Mouse (Mus musculus): ENCODE measurements around the gene Rpusd2. TPM values are rescaled to one million over a fixed set of nuclear protein-coding genes. Genes with fewer than 3 reads are reported as not detected.
A peak's percentile ranks its signal among the peaks of the same experiment; 100 is the strongest.

Rpusd2 gene
- polyA plus RNA-seq, 1 experiment from 2014 or later, result 8.3 TPM

DNA sequence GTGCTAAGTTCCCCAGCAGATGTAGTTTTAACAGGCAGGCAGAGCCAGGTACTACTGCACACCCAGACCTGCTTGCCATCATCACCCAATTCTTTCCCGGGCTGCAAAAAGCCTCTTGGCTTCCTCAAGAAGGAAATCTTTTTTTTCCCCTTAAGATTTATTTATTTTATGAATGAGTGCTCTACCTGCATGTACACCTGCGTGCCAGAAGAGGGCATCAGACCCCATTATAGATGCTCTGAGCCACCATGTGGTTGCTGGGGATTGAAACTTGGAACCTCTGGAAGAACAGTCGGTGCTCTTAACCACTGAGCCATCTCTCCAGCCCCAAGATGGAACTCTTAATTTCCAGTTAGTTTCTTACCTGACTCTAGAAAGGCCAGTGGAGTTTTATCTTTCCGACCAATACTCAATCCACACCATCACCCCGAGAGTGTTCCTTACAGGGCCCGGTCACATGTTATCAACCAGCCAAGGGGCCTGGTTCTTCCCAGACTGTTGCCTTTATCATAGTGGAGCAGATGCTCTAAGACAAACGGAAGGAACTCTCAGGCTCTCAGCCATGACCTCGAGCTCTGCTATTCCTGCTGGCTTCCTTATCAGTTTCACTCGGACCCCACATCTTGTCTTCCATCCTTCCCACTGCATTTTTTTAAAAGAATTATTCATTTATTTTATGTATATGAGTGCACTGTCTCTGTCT is 9.9 kb upstream of the Rpusd2 start:
- no peak for DNase-seq (ENCODE audit: low spot score)
- Histone ChIP-seq H3K4me1 (replicated peaks; ENCODE audit: control insufficient read depth, insufficient read depth, low read length) (peaks cover 2% of the 10 kb centered on the region; the same call in 1 of the 2 replicates), H3K36me3 (ENCODE audit: control insufficient read depth, insufficient read depth, low read length) (peaks cover 7% of the 10 kb centered on the region; the same call in 1 of the 2 replicates)

DNA sequence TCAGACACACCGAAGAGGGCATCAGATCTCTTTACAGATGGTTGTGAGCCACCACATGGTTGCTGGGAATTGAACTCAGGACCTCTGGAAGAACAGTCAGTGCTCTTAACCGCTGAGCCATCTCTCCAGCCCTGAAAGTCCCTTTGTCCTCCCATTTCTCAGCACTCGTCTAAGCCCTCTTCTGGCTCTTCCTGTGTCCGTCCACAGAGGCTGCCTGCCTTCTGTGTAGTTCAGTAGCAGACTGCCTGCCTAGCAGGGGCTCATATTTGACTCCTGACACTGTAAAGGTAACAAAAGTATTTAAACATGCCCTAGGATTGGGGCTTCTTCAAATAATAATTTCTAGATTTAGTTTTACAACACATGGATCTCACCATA is 9.4 kb upstream of the Rpusd2 start:
- no peak overlapping the region for H3K4me2 ChIP-seq (ENCODE audit: low read depth, low read length, severe bottlenecking)
- H3K36me3 ChIP-seq (ENCODE audit: control insufficient read depth, insufficient read depth, low read length), result peaks cover 7% of the 10 kb centered on the region; the same call in 1 of the 2 replicates
- H3K9me3 ChIP-seq (ENCODE audit: control insufficient read depth, low read length), result no peaks in the 10 kb centered on the region
- ATAC-seq (replicated peaks; ENCODE audit: low FRiP score) (no peak), DNase-seq (ENCODE audit: low spot score) (no peak)
- no peak overlapping the region for H3K4me3 ChIP-seq (ENCODE audit: low read depth, low read length)
- H3K9ac ChIP-seq (ENCODE audit: low read length), result no peak overlapping the region
- WGBS, result 71% methylated on average over 4 of the region's 4 CpGs
- peaks cover 2% of the 10 kb centered on the region; the same call in 1 of the 2 replicates for H3K4me1 ChIP-seq (replicated peaks; ENCODE audit: control insufficient read depth, insufficient read depth, low read length)
- no peak overlapping the region for H3K27ac ChIP-seq (ENCODE audit: low read depth, low read length)
- no peaks in the 10 kb centered on the region for H3K27me3 ChIP-seq (ENCODE audit: control insufficient read depth, insufficient read depth, low read length)

More for the DNA sequence above, 9.9 kb upstream of the Rpusd2 start:
- H3K9me3 ChIP-seq (ENCODE audit: control insufficient read depth, low read length), result no peaks in the 10 kb centered on the region
- H3K4me2 ChIP-seq (ENCODE audit: low read depth, low read length, severe bottlenecking), result no peak overlapping the region
- no peak overlapping the region for H3K4me3 ChIP-seq (ENCODE audit: low read depth, low read length)
- no peak for ATAC-seq (replicated peaks; ENCODE audit: low FRiP score)
- no peaks in the 10 kb centered on the region for H3K27me3 ChIP-seq (ENCODE audit: control insufficient read depth, insufficient read depth, low read length)
- H3K27ac ChIP-seq (ENCODE audit: low read depth, low read length), result no peak overlapping the region
- 76% methylated on average over 9 of the region's 9 CpGs for WGBS
- no peak overlapping the region for H3K9ac ChIP-seq (ENCODE audit: low read length)

DNA sequence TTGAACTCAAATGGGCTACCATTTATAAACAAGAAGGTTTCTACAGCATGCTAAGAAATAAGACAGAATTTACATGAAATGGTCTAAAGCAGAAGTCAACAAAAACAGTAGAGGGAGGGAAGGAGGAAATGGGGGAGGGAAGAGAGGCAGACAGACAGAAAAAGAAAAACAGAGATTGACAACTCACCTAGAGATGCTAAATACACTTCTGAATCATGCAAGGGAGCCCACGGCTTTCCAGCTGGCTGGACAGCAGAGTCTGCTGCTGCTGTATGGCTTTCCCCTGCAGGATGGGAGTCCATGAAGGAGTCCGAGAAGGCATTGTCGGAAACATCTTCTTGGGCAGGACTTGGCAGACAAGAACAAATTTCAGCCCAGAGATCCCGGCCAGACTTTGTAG is 7.6 kb upstream of the Rpusd2 start:
- 97% methylated on average over 4 of the region's 4 CpGs for WGBS
- H3K4me3 ChIP-seq (ENCODE audit: low read depth, low read length), result no peak overlapping the region
- no peak overlapping the region for H3K4me2 ChIP-seq (ENCODE audit: low read depth, low read length, severe bottlenecking)
- no peaks in the 10 kb centered on the region for H3K9me3 ChIP-seq (ENCODE audit: control insufficient read depth, low read length)
- no peak overlapping the region for H3K9ac ChIP-seq (ENCODE audit: low read length)
- H3K36me3 ChIP-seq (ENCODE audit: control insufficient read depth, insufficient read depth, low read length), result no peaks in the 10 kb centered on the region
- H3K27me3 ChIP-seq (ENCODE audit: control insufficient read depth, insufficient read depth, low read length), result no peaks in the 10 kb centered on the region
- no peak overlapping the region for H3K27ac ChIP-seq (ENCODE audit: low read depth, low read length)
- ATAC-seq (replicated peaks; ENCODE audit: low FRiP score) (no peak), DNase-seq (ENCODE audit: low spot score) (no peak)
- H3K4me1 ChIP-seq (replicated peaks; ENCODE audit: control insufficient read depth, insufficient read depth, low read length), result peaks cover 2% of the 10 kb centered on the region; the same call in 1 of the 2 replicates

DNA sequence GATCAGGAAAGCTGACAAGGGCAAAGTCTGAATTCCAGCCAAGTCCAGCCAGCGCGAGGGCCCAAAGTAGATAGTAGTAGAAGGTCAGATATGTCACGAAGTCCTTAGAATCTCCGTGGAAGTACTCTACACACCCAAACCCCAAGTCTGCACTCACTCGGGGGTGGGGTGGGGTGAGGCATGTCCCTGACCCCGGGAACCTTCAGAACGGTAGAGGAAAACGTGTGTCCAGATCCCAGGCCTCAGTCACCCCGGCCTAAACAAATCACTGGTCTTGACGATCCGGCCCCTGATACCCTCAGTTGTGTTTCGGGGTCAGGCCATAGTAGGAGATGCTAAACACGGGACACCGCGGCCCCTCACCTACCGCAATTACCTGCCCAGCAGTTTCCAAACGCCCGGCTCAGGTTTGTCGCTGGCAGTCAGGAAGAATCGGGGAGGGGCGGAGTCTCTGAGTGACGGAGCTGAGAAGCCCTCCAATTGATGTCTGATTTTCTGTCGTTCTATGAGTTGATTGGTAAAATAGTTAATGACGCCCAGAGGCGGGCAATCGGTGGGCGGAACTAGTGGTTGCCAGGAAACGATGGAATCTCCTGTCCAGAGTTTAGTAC is 5.5 kb upstream of the Rpusd2 start, which contains the start of gene Ccdc32:
Gene Ccdc32 (minus strand): TSS at position 453 of the 611 bp plus-strand sequence.
- under 1% methylated on average over 28 of the region's 28 CpGs for WGBS
- ATAC-seq (replicated peaks; ENCODE audit: low FRiP score), result peak; percentile 93

DNA sequence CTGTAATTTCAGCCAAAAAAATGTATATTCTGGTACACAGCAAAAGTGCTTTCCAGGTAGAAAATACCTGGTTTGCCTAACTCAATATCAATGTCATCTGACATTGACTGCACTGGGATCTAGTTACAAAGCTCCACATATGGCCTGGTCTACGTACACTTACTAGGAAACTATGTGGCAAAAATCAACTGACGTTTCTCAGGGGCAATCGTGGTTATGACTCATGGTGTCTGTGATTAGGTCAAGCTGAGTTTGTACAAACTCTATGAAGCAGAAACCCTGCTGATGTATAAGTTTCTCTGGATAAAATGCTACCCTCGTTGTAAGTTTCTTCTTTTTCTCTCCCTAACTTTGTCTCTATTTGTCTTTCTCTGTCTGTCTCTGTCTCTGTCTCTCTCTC is 2.4 kb upstream of the Rpusd2 start:
- no peak overlapping the region for H3K27ac ChIP-seq (ENCODE audit: low read depth, low read length)
- ATAC-seq (replicated peaks; ENCODE audit: low FRiP score) (no peak), DNase-seq (ENCODE audit: low spot score) (no peak)
- H3K4me3 ChIP-seq (ENCODE audit: low read depth, low read length), result no peak overlapping the region
- H3K36me3 ChIP-seq (ENCODE audit: control insufficient read depth, insufficient read depth, low read length), result no peaks in the 10 kb centered on the region
- 64% methylated on average over 4 of the region's 4 CpGs for WGBS
- peaks cover 5% of the 10 kb centered on the region; the same call in 1 of the 2 replicates for H3K4me1 ChIP-seq (replicated peaks; ENCODE audit: control insufficient read depth, insufficient read depth, low read length)
- no peak overlapping the region for H3K9ac ChIP-seq (ENCODE audit: low read length)
- H3K9me3 ChIP-seq (ENCODE audit: control insufficient read depth, low read length), result no peaks in the 10 kb centered on the region
- no peak overlapping the region for H3K4me2 ChIP-seq (ENCODE audit: low read depth, low read length, severe bottlenecking)
- no peaks in the 10 kb centered on the region for H3K27me3 ChIP-seq (ENCODE audit: control insufficient read depth, insufficient read depth, low read length)

More for the DNA sequence above, 5.5 kb upstream of the Rpusd2 start, which contains the start of gene Ccdc32:
- peak within 1 kb of the TSS; percentile 65 for H3K9ac ChIP-seq (ENCODE audit: low read length)
- no peaks in the 10 kb centered on the region for H3K9me3 ChIP-seq (ENCODE audit: control insufficient read depth, low read length)
- H3K27ac ChIP-seq (ENCODE audit: low read depth, low read length), result no peak within 1 kb of the TSS
- peak within 1 kb of the TSS; percentile 57 for H3K4me3 ChIP-seq (ENCODE audit: low read depth, low read length)
- H3K4me2 ChIP-seq (ENCODE audit: low read depth, low read length, severe bottlenecking), result peak within 1 kb of the TSS; percentile 92
- H3K4me1 ChIP-seq (replicated peaks; ENCODE audit: control insufficient read depth, insufficient read depth, low read length), result peaks cover 2% of the 10 kb centered on the region; the same call in 1 of the 2 replicates
- no peaks in the 10 kb centered on the region for H3K36me3 ChIP-seq (ENCODE audit: control insufficient read depth, insufficient read depth, low read length)
- DNase-seq (ENCODE audit: low spot score), result peak; percentile 93
- H3K27me3 ChIP-seq (ENCODE audit: control insufficient read depth, insufficient read depth, low read length), result no peaks in the 10 kb centered on the region

DNA sequence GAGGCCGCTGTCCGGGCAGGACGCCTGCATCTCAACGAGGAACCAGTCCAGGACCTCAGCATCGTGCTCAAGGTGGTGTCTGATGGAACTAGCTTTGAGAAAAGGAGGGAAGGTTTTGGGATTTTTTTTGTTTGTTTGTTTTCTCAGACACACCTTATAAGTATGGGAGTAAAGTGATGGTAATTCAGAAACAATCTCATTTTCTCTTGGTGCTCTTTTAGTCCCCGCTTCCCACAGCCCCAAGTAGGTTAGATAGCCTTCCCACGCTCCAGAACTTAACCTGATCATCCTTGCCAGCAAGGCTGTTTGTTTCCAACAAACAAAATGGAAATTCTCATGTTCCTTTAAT is 781 bp downstream of the Rpusd2 start:
- WGBS, result 8% methylated on average over 7 of the region's 7 CpGs
- Histone ChIP-seq H3K27me3 (ENCODE audit: control insufficient read depth, insufficient read depth, low read length) (no peaks in the 10 kb centered on the region), H3K4me3 (ENCODE audit: low read depth, low read length) (peak overlapping the region; percentile 90), H3K27ac (ENCODE audit: low read depth, low read length) (peak overlapping the region; percentile 92), H3K9me3 (ENCODE audit: control insufficient read depth, low read length) (no peaks in the 10 kb centered on the region), H3K4me1 (replicated peaks; ENCODE audit: control insufficient read depth, insufficient read depth, low read length) (0 out of 2 replicates have a peak, but pooled peaks cover 2% of the 10 kb centered on the region), H3K4me2 (ENCODE audit: low read depth, low read length, severe bottlenecking) (peak overlapping the region; percentile 73), H3K9ac (ENCODE audit: low read length) (peak overlapping the region; percentile 93), H3K36me3 (ENCODE audit: control insufficient read depth, insufficient read depth, low read length) (peaks cover 10% of the 10 kb centered on the region; the same call in 1 of the 2 replicates)
- DNase-seq (ENCODE audit: low spot score) (no peak), ATAC-seq (replicated peaks; ENCODE audit: low FRiP score) (no peak)

DNA sequence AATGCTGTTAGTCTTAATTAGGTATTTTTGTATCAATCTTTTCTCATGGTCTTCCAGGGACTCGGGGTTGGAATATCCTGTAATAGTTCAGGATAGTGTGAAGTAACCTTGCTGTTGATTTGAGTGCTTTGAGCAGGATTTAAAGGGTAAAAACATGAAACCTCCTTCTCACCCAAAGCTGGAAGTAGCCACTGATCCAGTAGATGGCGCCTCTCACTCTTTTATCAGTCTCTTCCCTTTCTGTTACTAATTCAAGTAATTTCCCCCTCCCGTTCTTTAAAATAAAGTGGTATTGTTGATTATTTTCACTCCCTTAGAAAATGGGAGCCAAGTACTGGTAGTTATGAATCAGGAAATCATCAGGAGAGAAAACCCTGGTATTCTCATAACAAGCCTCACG is 6.3 kb downstream of the Rpusd2 start:
- 57% methylated on average over 4 of the region's 4 CpGs for WGBS
- H3K36me3 ChIP-seq (ENCODE audit: control insufficient read depth, insufficient read depth, low read length), result peaks cover 10% of the 10 kb centered on the region; the same call in 1 of the 2 replicates
- no peaks in the 10 kb centered on the region for H3K27me3 ChIP-seq (ENCODE audit: control insufficient read depth, insufficient read depth, low read length)
- ATAC-seq (replicated peaks; ENCODE audit: low FRiP score) (no peak), DNase-seq (ENCODE audit: low spot score) (no peak)
- H3K9me3 ChIP-seq (ENCODE audit: control insufficient read depth, low read length), result no peaks in the 10 kb centered on the region
- no peaks in the 10 kb centered on the region for H3K4me1 ChIP-seq (replicated peaks; ENCODE audit: control insufficient read depth, insufficient read depth, low read length)
- H3K4me3 ChIP-seq (ENCODE audit: low read depth, low read length), result no peak overlapping the region
- H3K27ac ChIP-seq (ENCODE audit: low read depth, low read length), result no peak overlapping the region
- no peak overlapping the region for H3K4me2 ChIP-seq (ENCODE audit: low read depth, low read length, severe bottlenecking)
- H3K9ac ChIP-seq (ENCODE audit: low read length), result no peak overlapping the region

DNA sequence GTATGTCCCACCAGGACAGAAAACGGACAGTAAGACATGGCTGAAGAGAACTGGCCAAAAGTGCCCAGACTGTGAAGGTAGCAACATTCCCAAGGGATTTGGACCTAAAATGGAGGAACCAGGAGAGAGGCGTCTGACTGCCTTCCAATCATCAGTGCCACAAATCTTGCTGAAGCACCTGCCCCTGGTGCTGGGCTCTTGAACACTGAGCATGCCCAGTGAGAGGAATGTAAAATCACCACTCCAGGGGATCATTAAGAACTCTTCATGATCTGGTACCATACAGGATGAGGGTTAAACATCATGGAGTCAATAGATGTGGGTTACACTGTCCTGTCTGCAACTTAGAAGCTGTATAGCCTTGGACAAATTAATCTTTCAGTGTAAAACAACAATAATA is 10.6 kb downstream of the Rpusd2 start:
- H3K27ac ChIP-seq (ENCODE audit: low read depth, low read length), result no peak overlapping the region
- H3K36me3 ChIP-seq (ENCODE audit: control insufficient read depth, insufficient read depth, low read length), result no peaks in the 10 kb centered on the region
- no peaks in the 10 kb centered on the region; the same call in 1 of the 2 replicates for H3K4me1 ChIP-seq (replicated peaks; ENCODE audit: control insufficient read depth, insufficient read depth, low read length)
- H3K4me3 ChIP-seq (ENCODE audit: low read depth, low read length), result no peak overlapping the region
- H3K27me3 ChIP-seq (ENCODE audit: control insufficient read depth, insufficient read depth, low read length), result no peaks in the 10 kb centered on the region
- no peak overlapping the region for H3K4me2 ChIP-seq (ENCODE audit: low read depth, low read length, severe bottlenecking)
- WGBS, result 84% methylated on average over 2 of the region's 2 CpGs
- no peak for ATAC-seq (replicated peaks; ENCODE audit: low FRiP score)
- no peak overlapping the region for H3K9ac ChIP-seq (ENCODE audit: low read length)
- DNase-seq (ENCODE audit: low spot score), result no peak
- H3K9me3 ChIP-seq (ENCODE audit: control insufficient read depth, low read length), result no peaks in the 10 kb centered on the region
